Mouse (Mus musculus) kidney, embryonic 15.5 days (tissue): Measurements from ENCODE around the gene Hypk. TPM values are rescaled to one million over a fixed set of nuclear protein-coding genes. Genes with fewer than 3 reads are reported as not detected.
"Not testable (repeated sequence)": the region's sequence is repeated elsewhere in the genome, so short reads cannot be mapped to it uniquely, and the experiment has no call there.

Experiments used
- ATAC-seq: fragments of 200-750 bp; cut with Nextera tagmentation; replicated peaks from 2 replicates; pipeline ENCODE4 v1.8.0; 2017; ENCODE audit warnings: moderate TSS enrichment; ENCODE audit not compliant: low FRiP score
- H3K27ac ChIP-seq: fragments of 300-500 bp; sonication (generic); 2 replicates; pipeline ENCODE4 v1.5.1; 2015; ENCODE audit warnings: mild to moderate bottlenecking, inconsistent platforms
- H3K27me3 ChIP-seq: fragments of 300-500 bp; sonication (generic); 2 replicates; pipeline ENCODE4 v1.6.1; 2015; ENCODE audit warnings: inconsistent platforms
- H3K36me3 ChIP-seq: fragments of 300-500 bp; sonication (generic); 2 replicates; pipeline ENCODE4 v1.6.1; 2015; ENCODE audit warnings: inconsistent platforms
- H3K4me1 ChIP-seq: fragments of 300-500 bp; sonication (generic); 2 replicates; pipeline ENCODE4 v1.6.1; 2015; ENCODE audit warnings: inconsistent platforms
- H3K4me2 ChIP-seq: fragments of 300-500 bp; sonication (generic); 2 replicates; pipeline ENCODE4 v1.6.1; 2015; ENCODE audit warnings: moderate library complexity, mild to moderate bottlenecking, inconsistent platforms
- H3K4me3 ChIP-seq: fragments of 300-500 bp; sonication (generic); replicated peaks from 2 replicates; pipeline ENCODE4 v1.5.1; 2015; ENCODE audit warnings: mild to moderate bottlenecking, inconsistent platforms
- H3K9ac ChIP-seq: fragments of 300-500 bp; sonication (generic); 2 replicates; pipeline ENCODE4 v1.6.1; 2015; ENCODE audit warnings: mild to moderate bottlenecking, inconsistent platforms
- H3K9me3 ChIP-seq: fragments of 300-500 bp; sonication (generic); replicated peaks from 2 replicates; pipeline ENCODE4 v1.6.1; 2016; ENCODE audit warnings: inconsistent platforms
- WGBS: fragments of 180-500 bp; shearing (Covaris S2); methylation state at CpG from one replicate; pipeline ENCODE4 v1.1.7; 2015; ENCODE audit warnings: mixed read lengths; 5-methylcytosine and 5-hydroxymethylcytosine counted together
- polyA plus RNA-seq: library from polyadenylated mRNA; unstranded; fragments of >200 nt; fragmentation: Nextera tagmentation; extraction: Ambion mirVana; gene quantifications from 2 replicates; pipeline ENCODE4 v1.2.1, GENCODE M21; 2015

Gene Hypk
- polyA plus RNA-seq, 1 experiment from 2014 or later = 120 TPM

GRCm38 (mm10) chr2:121474180-121474535 is 21.1 kb downstream of the Hypk start:
- H3K27ac ChIP-seq = peak overlapping the region; percentile 75; the same call in 1 of the 2 replicates
- no peak for ATAC-seq
- WGBS = 29% methylated on average over 8 of the region's 8 CpGs
- peaks cover 4% of the 10 kb centered on the region; the same call in 1 of the 2 replicates for H3K36me3 ChIP-seq
- peaks cover 5% of the 10 kb centered on the region; the same call in 1 of the 2 replicates for H3K4me1 ChIP-seq
- no peaks in the 10 kb centered on the region for H3K27me3 ChIP-seq
- peak overlapping the region; percentile 70 for H3K4me3 ChIP-seq
- no peaks in the 10 kb centered on the region for H3K9me3 ChIP-seq
- peak overlapping the region; percentile 60 for H3K9ac ChIP-seq
- H3K4me2 ChIP-seq = peak overlapping the region; percentile 70

GRCm38 (mm10) chr2:121475306-121475705 is 22.2 kb downstream of the Hypk start:
- H3K27me3 ChIP-seq, H3K36me3 ChIP-seq, H3K9ac ChIP-seq, H3K4me1 ChIP-seq, ATAC-seq, H3K4me2 ChIP-seq, H3K27ac ChIP-seq, H3K9me3 ChIP-seq, H3K4me3 ChIP-seq: not testable (repeated sequence)
- 98% methylated on average over 2 of the region's 2 CpGs for WGBS

- Histone ChIP-seq H3K9ac (no peak overlapping the region), H3K4me1 (peaks cover 5% of the 10 kb centered on the region; the same call in 1 of the 2 replicates), H3K27me3 (no peaks in the 10 kb centered on the region), H3K9me3 (no peaks in the 10 kb centered on the region), H3K4me3 (no peak overlapping the region), H3K36me3 (no peaks in the 10 kb centered on the region; the same call in 1 of the 2 replicates), H3K27ac (no peak overlapping the region), H3K4me2 (no peak overlapping the region)
- no peak for ATAC-seq
- WGBS = 87% methylated on average over 3 of the region's 3 CpGs
Measured at GRCm38 (mm10) chr2:121477491-121478266, 24.6 kb downstream of the Hypk start.

- H3K4me1 ChIP-seq = no peaks in the 10 kb centered on the region
- no peaks in the 10 kb centered on the region for H3K9me3 ChIP-seq
- H3K4me2 ChIP-seq = no peak overlapping the region
- no peak overlapping the region for H3K27ac ChIP-seq
- H3K27me3 ChIP-seq = 0 out of 2 replicates have a peak, but pooled peaks cover 6% of the 10 kb centered on the region
- H3K9ac ChIP-seq = no peak overlapping the region
- ATAC-seq = no peak
- no peaks in the 10 kb centered on the region; the same call in 1 of the 2 replicates for H3K36me3 ChIP-seq
- WGBS = 44% methylated on average over 3 of the region's 3 CpGs
- H3K4me3 ChIP-seq = no peak overlapping the region
Measured at GRCm38 (mm10) chr2:121480498-121480897, 27.4 kb downstream of the Hypk start.

- H3K9ac ChIP-seq, H3K27ac ChIP-seq, H3K9me3 ChIP-seq, H3K4me2 ChIP-seq, H3K4me3 ChIP-seq, H3K4me1 ChIP-seq, H3K36me3 ChIP-seq, H3K27me3 ChIP-seq, ATAC-seq: not testable (repeated sequence)
- WGBS = 88% methylated on average over 13 of the region's 13 CpGs
Measured at GRCm38 (mm10) chr2:121480916-121481315, 27.8 kb downstream of the Hypk start.

- ATAC-seq = no peak
- Histone ChIP-seq H3K27ac (no peak overlapping the region), H3K4me1 (no peaks in the 10 kb centered on the region), H3K4me3 (no peak overlapping the region), H3K4me2 (no peak overlapping the region), H3K36me3 (no peaks in the 10 kb centered on the region), H3K27me3 (0 out of 2 replicates have a peak, but pooled peaks cover 6% of the 10 kb centered on the region), H3K9me3 (no peaks in the 10 kb centered on the region), H3K9ac (no peak overlapping the region)
- 35% methylated on average over 8 of the region's 8 CpGs for WGBS
Measured at GRCm38 (mm10) chr2:121483576-121483975, 30.5 kb downstream of the Hypk start.

GRCm38 (mm10) chr2:121484403-121484802 is 31.3 kb downstream of the Hypk start:
- H3K4me1 ChIP-seq, ATAC-seq, H3K4me2 ChIP-seq, H3K9me3 ChIP-seq, H3K4me3 ChIP-seq, H3K27me3 ChIP-seq, H3K36me3 ChIP-seq, H3K9ac ChIP-seq, H3K27ac ChIP-seq: not testable (repeated sequence)
- 73% methylated on average over 2 of the region's 2 CpGs for WGBS

GRCm38 (mm10) chr2:121501550-121501949 is 48.5 kb downstream of the Hypk start:
- not testable (repeated sequence) for H3K4me3 ChIP-seq, H3K4me2 ChIP-seq, H3K4me1 ChIP-seq, H3K27ac ChIP-seq, H3K9me3 ChIP-seq, ATAC-seq, H3K9ac ChIP-seq, H3K36me3 ChIP-seq, H3K27me3 ChIP-seq
- 81% methylated on average over 3 of the region's 6 CpGs for WGBS

GRCm38 (mm10) chr2:121505942-121506882 is 53.1 kb downstream of the Hypk start, which contains the start of the genes Mfap1a and Wdr76:
TSS of gene Mfap1a (minus strand) at chr2:121506665.
TSS of gene Wdr76 (plus strand) at chr2:121506723.
- H3K9me3 ChIP-seq, H3K27me3 ChIP-seq: not testable (repeated sequence)
- peaks cover 23% of the 10 kb centered on the region for H3K4me1 ChIP-seq
- 4% methylated on average over 40 of the region's 42 CpGs for WGBS
- peak; percentile 92 for ATAC-seq
- H3K36me3 ChIP-seq = peaks cover 15% of the 10 kb centered on the region
- peak within 1 kb of the TSS; percentile 67 for H3K4me3 ChIP-seq
- peak within 1 kb of the TSS; percentile 69 for H3K9ac ChIP-seq
- peak within 1 kb of the TSS; percentile 74 for H3K27ac ChIP-seq
- peak within 1 kb of the TSS; percentile 67 for H3K4me2 ChIP-seq

GRCm38 (mm10) chr2:121507173-121507950 is 54.3 kb downstream of the Hypk start:
- Histone ChIP-seq H3K36me3 (peaks cover 22% of the 10 kb centered on the region), H3K4me3 (peak overlapping the region; percentile 67), H3K9me3 (no peaks in the 10 kb centered on the region), H3K9ac (peak overlapping the region; percentile 69), H3K27ac (no peak overlapping the region), H3K4me1 (peaks cover 23% of the 10 kb centered on the region), H3K4me2 (peak overlapping the region; percentile 67), H3K27me3 (no peaks in the 10 kb centered on the region)
- WGBS = 10% methylated on average over 12 of the region's 12 CpGs
- no peak for ATAC-seq

- no peaks in the 10 kb centered on the region for H3K9me3 ChIP-seq
- ATAC-seq = no peak
- peak overlapping the region; percentile 69; the same call in 1 of the 2 replicates for H3K9ac ChIP-seq
- H3K27me3 ChIP-seq = no peaks in the 10 kb centered on the region
- WGBS = 74% methylated on average over 2 of the region's 2 CpGs
- H3K4me2 ChIP-seq = peak overlapping the region; percentile 67
- peaks cover 27% of the 10 kb centered on the region for H3K36me3 ChIP-seq
- H3K4me1 ChIP-seq = peaks cover 23% of the 10 kb centered on the region
- peak overlapping the region; percentile 67 for H3K4me3 ChIP-seq
- H3K27ac ChIP-seq = no peak overlapping the region
Measured at GRCm38 (mm10) chr2:121507951-121508330, 54.9 kb downstream of the Hypk start.
